Mouse (Mus musculus): ENCODE data around the gene Endog. TPM values are rescaled to one million over a fixed set of nuclear protein-coding genes. Genes with fewer than 3 reads are reported as not detected.

Gene Endog
- 18.4 and 19.7 TPM in 2 replicates for polyA plus RNA-seq (2014; fragmentation: Nextera tagmentation; extraction: Ambion mirVana)

- Histone ChIP-seq H3K27ac (ENCODE audit: low read depth) (peak within 1 kb of the TSS; percentile 83), H3K9ac (peak within 1 kb of the TSS; percentile 62), H3K9me3 (ENCODE audit: low read depth, low read length) (peaks cover 5% of the 10 kb centered on the region; the same call in 1 of the 2 replicates), H3K36me3 (ENCODE audit: insufficient read depth) (peaks cover 41% of the 10 kb centered on the region), H3K4me1 (ENCODE audit: insufficient read depth) (no peaks in the 10 kb centered on the region), H3K4me3 (ENCODE audit: low read depth, low read length) (peak within 1 kb of the TSS; percentile 61), H3K27me3 (ENCODE audit: insufficient read depth, low read length) (no peaks in the 10 kb centered on the region), H3K4me2 (peak within 1 kb of the TSS; percentile 98)
- under 1% methylated on average over 72 of the region's 75 CpGs for WGBS
- DNase-seq (peak; percentile 88), ATAC-seq (ENCODE audit: insufficient read depth) (peak; percentile 95)
- TF ChIP-seq CTCF (IDR thresholded peaks at IDR 0.05; ENCODE audit: low read depth) = no peak
Observed at GRCm38 (mm10) chr2:30171371-30171996, at the start of gene Endog. Endog (plus strand) TSS chr2:30171493.

GRCm38 (mm10) chr2:30122766-30123165 is 48.5 kb upstream of the Endog start:
- H3K27me3 ChIP-seq (ENCODE audit: insufficient read depth, low read length) = no peaks in the 10 kb centered on the region
- no peaks in the 10 kb centered on the region for H3K4me1 ChIP-seq (ENCODE audit: insufficient read depth)
- ATAC-seq (ENCODE audit: insufficient read depth) = no peak
- H3K9me3 ChIP-seq (ENCODE audit: low read depth, low read length) = no peaks in the 10 kb centered on the region
- no peak for TF ChIP-seq CTCF (IDR thresholded peaks at IDR 0.05; ENCODE audit: low read depth)
- H3K4me3 ChIP-seq (ENCODE audit: low read depth, low read length) = no peak overlapping the region
- no peak for DNase-seq
- 77% methylated on average over 5 of the region's 5 CpGs for WGBS
- H3K36me3 ChIP-seq (ENCODE audit: insufficient read depth) = no peaks in the 10 kb centered on the region
- H3K4me2 ChIP-seq = no peak overlapping the region; the same call in 1 of the 2 replicates
- no peak overlapping the region for H3K9ac ChIP-seq
- no peak overlapping the region for H3K27ac ChIP-seq (ENCODE audit: low read depth)

DNA sequence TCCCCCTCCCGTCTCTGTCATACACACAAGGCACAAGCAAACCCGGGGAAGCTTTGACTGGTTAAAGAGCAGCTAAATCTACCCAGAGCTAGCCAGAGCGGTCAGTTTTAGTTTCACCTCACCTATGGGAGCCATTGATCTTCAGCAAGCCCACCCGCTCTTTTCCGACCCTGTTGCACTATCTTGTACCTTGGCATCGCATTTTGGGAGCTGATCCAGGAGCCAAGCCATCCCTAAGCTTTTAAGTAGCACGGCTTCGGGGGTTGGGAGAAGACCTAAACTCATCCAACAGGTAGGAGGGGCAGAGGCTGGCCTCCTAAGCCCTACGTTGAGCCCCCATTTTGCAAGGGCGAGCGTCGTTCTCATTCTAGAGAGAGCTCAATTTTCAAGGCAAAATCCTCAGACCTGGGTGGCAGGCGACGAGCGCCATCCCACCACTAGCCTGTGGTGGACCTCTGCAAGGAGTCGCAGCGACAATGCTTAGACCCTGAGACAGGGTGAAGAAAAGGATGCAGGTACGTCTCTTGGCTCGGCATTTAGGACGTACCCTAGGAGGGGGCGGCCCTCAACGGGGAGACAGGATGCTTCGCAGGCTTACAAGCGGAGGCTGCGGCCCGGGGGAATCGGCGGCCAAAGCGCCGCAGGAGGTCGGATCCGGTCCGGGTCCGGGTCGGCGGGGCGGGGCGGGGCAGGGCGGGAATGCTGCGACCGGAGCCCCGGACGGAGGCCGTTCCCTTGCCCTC is 47.4 kb upstream of the Endog start:
- Histone ChIP-seq H3K27ac (ENCODE audit: low read depth) (peak overlapping the region; percentile 87), H3K9ac (peak overlapping the region; percentile 90), H3K4me2 (peak overlapping the region; percentile 95), H3K4me1 (ENCODE audit: insufficient read depth) (no peaks in the 10 kb centered on the region), H3K4me3 (ENCODE audit: low read depth, low read length) (peak overlapping the region; percentile 79), H3K36me3 (ENCODE audit: insufficient read depth) (no peaks in the 10 kb centered on the region), H3K27me3 (ENCODE audit: insufficient read depth, low read length) (no peaks in the 10 kb centered on the region), H3K9me3 (ENCODE audit: low read depth, low read length) (no peaks in the 10 kb centered on the region)
- ATAC-seq (ENCODE audit: insufficient read depth) (peak; percentile 80), DNase-seq (no peak)
- TF ChIP-seq CTCF (IDR thresholded peaks at IDR 0.05; ENCODE audit: low read depth) = no peak
- WGBS = 1% methylated on average over 43 of the region's 44 CpGs

- H3K4me1 ChIP-seq (ENCODE audit: insufficient read depth) = no peaks in the 10 kb centered on the region
- peak within 1 kb of the TSS; percentile 87 for H3K27ac ChIP-seq (ENCODE audit: low read depth)
- peak; percentile 97 for ATAC-seq (ENCODE audit: insufficient read depth)
- H3K4me3 ChIP-seq (ENCODE audit: low read depth, low read length) = peak within 1 kb of the TSS; percentile 79
- peak; percentile 97 for DNase-seq
- no peaks in the 10 kb centered on the region for H3K36me3 ChIP-seq (ENCODE audit: insufficient read depth)
- H3K9me3 ChIP-seq (ENCODE audit: low read depth, low read length) = no peaks in the 10 kb centered on the region
- H3K27me3 ChIP-seq (ENCODE audit: insufficient read depth, low read length) = no peaks in the 10 kb centered on the region
- no peak for TF ChIP-seq CTCF (IDR thresholded peaks at IDR 0.05; ENCODE audit: low read depth)
- peak within 1 kb of the TSS; percentile 95 for H3K4me2 ChIP-seq
- WGBS = 9% methylated on average over 31 of the region's 31 CpGs
- H3K9ac ChIP-seq = peak within 1 kb of the TSS; percentile 90
Observed at GRCm38 (mm10) chr2:30124472-30125274, 46.6 kb upstream of the Endog start, which contains the start of gene Zer1. Zer1 (minus strand) TSS chr2:30124585.

GRCm38 (mm10) chr2:30128789-30129188 is 42.5 kb upstream of the Endog start:
- H3K27ac ChIP-seq (ENCODE audit: low read depth) = no peak overlapping the region
- no peak overlapping the region for H3K4me3 ChIP-seq (ENCODE audit: low read depth, low read length)
- TF ChIP-seq CTCF (IDR thresholded peaks at IDR 0.05; ENCODE audit: low read depth) = peak; percentile 76
- no peak for ATAC-seq (ENCODE audit: insufficient read depth)
- H3K9me3 ChIP-seq (ENCODE audit: low read depth, low read length) = no peaks in the 10 kb centered on the region
- H3K4me2 ChIP-seq = no peak overlapping the region
- peak; percentile 83 for DNase-seq
- WGBS = 39% methylated on average over 2 of the region's 2 CpGs
- no peak overlapping the region for H3K9ac ChIP-seq
- H3K27me3 ChIP-seq (ENCODE audit: insufficient read depth, low read length) = no peaks in the 10 kb centered on the region
- H3K36me3 ChIP-seq (ENCODE audit: insufficient read depth) = no peaks in the 10 kb centered on the region
- no peaks in the 10 kb centered on the region; the same call in 1 of the 2 replicates for H3K4me1 ChIP-seq (ENCODE audit: insufficient read depth)

DNA sequence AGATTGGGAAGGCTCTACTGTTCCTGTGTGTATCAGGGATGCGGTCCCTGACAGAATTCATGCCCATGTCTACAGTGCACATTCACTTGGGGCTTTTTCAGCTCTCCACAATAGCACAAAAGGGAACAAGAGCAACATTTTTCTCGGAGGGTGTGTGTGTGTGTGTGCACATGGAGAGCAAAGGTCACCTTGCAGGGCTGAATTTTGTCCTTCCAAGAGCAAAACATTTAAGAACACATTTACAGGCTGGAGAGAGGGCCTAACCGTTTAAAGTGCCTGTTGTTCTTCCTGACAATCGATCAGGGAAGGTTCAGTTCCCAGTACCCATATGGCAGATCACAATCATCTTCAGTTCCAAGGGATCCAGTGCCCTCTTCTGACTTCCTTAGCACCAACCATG is 41.1 kb upstream of the Endog start:
- 73% methylated on average over 4 of the region's 4 CpGs for WGBS
- H3K27me3 ChIP-seq (ENCODE audit: insufficient read depth, low read length) = no peaks in the 10 kb centered on the region
- DNase-seq (no peak), ATAC-seq (ENCODE audit: insufficient read depth) (no peak)
- no peak overlapping the region for H3K4me2 ChIP-seq
- peaks cover 5% of the 10 kb centered on the region; the same call in 1 of the 2 replicates for H3K4me1 ChIP-seq (ENCODE audit: insufficient read depth)
- TF ChIP-seq CTCF (IDR thresholded peaks at IDR 0.05; ENCODE audit: low read depth) = no peak
- H3K36me3 ChIP-seq (ENCODE audit: insufficient read depth) = 0 out of 2 replicates have a peak, but pooled peaks cover 3% of the 10 kb centered on the region
- no peak overlapping the region for H3K9ac ChIP-seq
- no peaks in the 10 kb centered on the region for H3K9me3 ChIP-seq (ENCODE audit: low read depth, low read length)
- H3K4me3 ChIP-seq (ENCODE audit: low read depth, low read length) = no peak overlapping the region
- H3K27ac ChIP-seq (ENCODE audit: low read depth) = no peak overlapping the region

Measured in lung, embryonic 14.5 days (tissue).